Mouse (Mus musculus) lung, postnatal 0 days (tissue): ENCODE results near the gene Rab17.

ENCODE experiments used
- CTCF ChIP-seq: IDR thresholded peaks from 2 replicates; pipeline ENCODE4 v1.5.1; 2016; ENCODE audit warnings: antibody characterized with exemption, mild to moderate bottlenecking
- EP300 ChIP-seq: IDR thresholded peaks from 2 replicates; pipeline ENCODE4 v1.6.1; 2016; ENCODE audit warnings: antibody characterized with exemption, mild to moderate bottlenecking, control low read depth

DNA sequence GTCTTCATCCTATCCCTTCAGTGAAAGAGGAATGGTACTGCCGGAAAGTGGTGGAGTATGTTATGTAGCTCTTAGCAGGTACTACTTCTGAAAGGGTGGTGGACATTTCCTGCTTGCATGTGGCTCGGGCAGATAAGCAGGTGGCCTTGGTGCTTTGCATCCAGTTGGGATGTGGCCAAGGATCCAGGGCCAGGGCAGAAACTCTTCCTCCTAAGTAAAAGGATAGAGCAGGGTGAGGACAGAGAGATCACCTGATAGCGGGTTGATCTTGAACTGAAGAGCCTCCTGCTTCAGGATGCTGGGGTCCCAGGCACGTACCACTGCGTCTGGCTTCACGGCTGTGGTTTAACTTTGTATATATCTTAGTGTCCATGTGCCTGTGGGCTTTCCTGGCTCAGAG lies 39.8 kb upstream of the Rab17 start:
- TF ChIP-seq CTCF = no peak
- TF ChIP-seq EP300 = no peak
